Mouse (Mus musculus) left cerebral cortex, adult 2 months (tissue): ENCODE measurements around the gene Src. TPM values are rescaled to one million over a fixed set of nuclear protein-coding genes. Genes with fewer than 3 reads are reported as not detected.

Experiments
- DNase-seq, 2 experiments: peaks; one replicate each; pipeline ENCODE4 v3.0.0; 2021 to 2022; ENCODE audit warnings: low spot score in 2 of 2, mixed read lengths in 1 of 2; ENCODE audit errors: extremely low spot score in 1 of 2
- H3K27ac ChIP-seq: fragments of 200-600 bp; 2 replicates; pipeline ENCODE4 v1.8.1; 2022
- H3K4me3 ChIP-seq: fragments of 200-600 bp; 2 replicates; pipeline ENCODE4 v1.8.1; 2022
- CTCF ChIP-seq: fragments of 200-600 bp; IDR thresholded peaks from 2 replicates; pipeline ENCODE4 v1.8.1; 2022; ENCODE audit warnings: antibody characterized with exemption, mild to moderate bottlenecking, moderate library complexity
- intact Hi-C: fragments of 180-260 bp; cut with DNase I; formaldehyde crosslinking; loops from one replicate; pipeline ENCODE4 v1.15.1; 2025
- total RNA-seq, 2 experiments: library from RNA; stranded (reverse); gene quantifications; 2 replicates each; pipeline ENCODE4 v1.2.3; 2021

Src gene
- total RNA-seq, 2 experiments from 2014 or later = 133 to 134 TPM

- TF ChIP-seq CTCF = no peak
- Histone ChIP-seq H3K4me3 (no peak overlapping the region), H3K27ac (peak overlapping the region; percentile 84)
- DNase-seq = no peak
- intact Hi-C loops = loop anchor here (2.0 kb wide), 1 partner anchor 27 kb away; no protein-coding TSS in a partner anchor
Measured at GRCm38 (mm10) chr2:157429735-157430134, 11.5 kb downstream of the Src start.

DNA sequence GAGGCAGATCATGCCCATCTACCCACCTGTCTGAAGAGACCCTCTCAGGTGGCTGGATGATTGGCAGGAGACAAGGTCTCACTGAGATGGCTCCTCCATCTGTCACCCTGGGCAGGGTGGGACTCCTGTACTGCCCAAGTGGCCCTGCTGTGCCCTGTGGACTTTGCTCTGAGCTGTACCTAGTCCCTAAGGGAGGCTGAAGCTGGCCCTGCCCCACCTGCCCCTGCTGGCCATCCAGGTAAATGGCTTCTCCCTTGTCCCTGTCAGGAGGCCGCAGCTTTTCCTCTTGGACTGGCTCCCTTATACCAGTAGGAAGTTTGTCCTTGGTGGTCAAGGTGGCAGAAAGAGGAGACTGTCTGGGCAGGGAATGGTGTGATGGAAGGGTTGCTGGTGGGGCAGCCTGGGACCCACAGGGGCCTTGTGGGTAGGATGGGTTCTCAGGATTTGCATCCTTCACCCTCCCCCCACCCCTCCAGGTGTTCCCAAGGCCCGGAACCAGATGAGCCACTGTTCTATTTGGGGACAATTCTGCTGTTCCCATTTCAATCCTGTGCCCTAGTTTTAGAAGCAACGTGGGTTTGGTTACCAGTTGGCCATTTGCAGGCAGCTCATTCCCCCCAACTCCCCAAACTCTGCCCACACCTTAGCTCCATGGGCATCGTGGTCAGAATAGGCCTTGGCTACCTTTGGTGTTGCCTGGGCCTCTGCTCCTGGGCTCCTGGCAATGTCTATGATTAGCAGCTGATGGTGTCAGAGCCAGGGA is 12.6 kb downstream of the Src start:
- TF ChIP-seq CTCF = no peak
- H3K27ac ChIP-seq = peak overlapping the region; percentile 84
- intact Hi-C loops = loop anchor here (2.0 kb wide), 1 partner anchor 26 kb away; no protein-coding TSS in a partner anchor

DNA sequence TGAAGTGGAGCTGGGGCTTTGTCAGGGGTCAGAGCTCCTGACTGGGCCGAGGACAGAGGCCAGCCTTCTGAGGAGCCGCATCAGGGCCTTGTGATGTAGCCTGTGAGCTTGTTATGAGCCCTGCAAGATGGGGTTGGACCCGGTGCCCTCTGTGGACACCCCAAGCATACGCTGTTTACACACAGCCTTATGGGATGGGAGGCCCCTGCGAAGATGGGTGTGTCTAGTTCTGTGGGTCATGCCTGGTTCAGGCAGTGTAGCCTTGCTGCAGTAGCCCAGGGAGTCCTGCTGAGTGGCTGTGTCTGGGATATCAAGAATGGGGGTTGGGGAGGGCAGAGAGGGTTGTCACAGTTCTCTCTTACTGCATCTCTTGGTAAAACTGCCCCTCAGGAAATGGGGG is 13.7 kb downstream of the Src start:
- intact Hi-C loops = loop anchor here (2.0 kb wide), 1 partner anchor 25 kb away; no protein-coding TSS in a partner anchor
- DNase-seq = no peak
- H3K4me3 ChIP-seq = no peak overlapping the region
- H3K27ac ChIP-seq = peak overlapping the region; percentile 84
- no peak for TF ChIP-seq CTCF

More for the DNA sequence above, 12.6 kb downstream of the Src start:
- no peak overlapping the region for H3K4me3 ChIP-seq
- no peak for DNase-seq

GRCm38 (mm10) chr2:157432476-157432875 is 14.2 kb downstream of the Src start:
- peak in 1 of 2 experiments; percentile 51 for DNase-seq
- no peak for TF ChIP-seq CTCF
- H3K4me3 ChIP-seq = no peak overlapping the region
- peak overlapping the region; percentile 84 for H3K27ac ChIP-seq
- intact Hi-C loops = no loop called here

- Histone ChIP-seq H3K27ac (peak overlapping the region; percentile 84), H3K4me3 (no peak overlapping the region)
- no peak for TF ChIP-seq CTCF
- no peak for DNase-seq
- intact Hi-C loops = no loop called here
Measured at GRCm38 (mm10) chr2:157434041-157434440, 15.8 kb downstream of the Src start.

- no peak overlapping the region for H3K4me3 ChIP-seq
- DNase-seq = peak; percentile 48 to 56
- peak overlapping the region; percentile 84 for H3K27ac ChIP-seq
- no peak for TF ChIP-seq CTCF
- intact Hi-C loops = no loop called here
Measured at GRCm38 (mm10) chr2:157434497-157434896, 16.3 kb downstream of the Src start.

DNA sequence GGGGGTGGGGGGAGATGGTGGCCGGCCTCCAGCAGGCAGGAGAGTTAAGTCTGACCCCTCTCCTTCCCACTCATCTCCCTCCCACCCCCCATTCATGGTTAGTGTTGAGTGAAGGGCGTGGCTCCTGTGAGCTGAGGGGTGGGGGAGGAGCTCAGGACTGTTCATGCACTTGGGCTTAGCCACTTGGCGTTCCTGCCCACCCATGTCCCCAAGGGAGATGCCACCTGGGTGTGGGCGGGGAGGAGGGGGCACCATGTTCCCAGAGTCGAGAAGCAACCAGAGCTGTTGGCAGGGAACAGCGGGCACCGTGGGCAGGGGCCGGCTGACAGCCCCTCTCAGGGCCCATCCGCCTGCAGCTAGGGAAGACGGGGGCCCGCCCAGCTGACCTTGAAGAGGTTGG is 18.3 kb downstream of the Src start:
- no peak for TF ChIP-seq CTCF
- intact Hi-C loops = no loop called here
- peak in 1 of 2 experiments; percentile 60 for DNase-seq
- Histone ChIP-seq H3K27ac (peak overlapping the region; percentile 77), H3K4me3 (no peak overlapping the region)

- intact Hi-C loops = no loop called here
- TF ChIP-seq CTCF = no peak
- H3K27ac ChIP-seq = peak overlapping the region; percentile 77
- H3K4me3 ChIP-seq = no peak overlapping the region
- no peak for DNase-seq
Measured at GRCm38 (mm10) chr2:157437123-157437522, 18.9 kb downstream of the Src start.

GRCm38 (mm10) chr2:157441363-157441762 is 23.1 kb downstream of the Src start:
- H3K4me3 ChIP-seq = no peak overlapping the region
- H3K27ac ChIP-seq = no peak overlapping the region
- peak; percentile 39 for TF ChIP-seq CTCF
- no peak for DNase-seq
- intact Hi-C loops = no loop called here

GRCm38 (mm10) chr2:157447297-157448158 is 29.3 kb downstream of the Src start:
- TF ChIP-seq CTCF = no peak
- Histone ChIP-seq H3K4me3 (no peak overlapping the region), H3K27ac (no peak overlapping the region)
- DNase-seq = no peak
- intact Hi-C loops = no loop called here

DNA sequence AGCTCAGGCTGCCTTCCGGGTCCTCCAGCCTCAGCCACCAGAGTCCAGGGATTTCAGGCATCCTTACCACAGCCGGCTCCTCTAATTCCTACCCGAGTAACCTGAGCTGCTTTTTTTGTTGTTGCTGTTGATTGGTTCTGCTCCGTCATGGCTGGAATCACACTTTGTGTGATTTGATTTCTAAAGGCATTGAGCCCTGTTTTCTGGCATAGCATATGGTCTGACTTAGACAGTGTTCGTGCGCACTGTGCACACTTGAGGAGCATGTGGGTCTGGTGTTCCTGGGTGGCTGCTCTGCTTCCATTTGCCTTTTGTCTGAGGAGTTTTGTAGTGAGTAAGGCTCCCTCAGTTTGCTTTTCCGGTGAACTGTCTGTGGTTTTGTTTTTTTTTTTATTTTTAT is 30.1 kb downstream of the Src start:
- H3K4me3 ChIP-seq = no peak overlapping the region
- intact Hi-C loops = no loop called here
- H3K27ac ChIP-seq = no peak overlapping the region
- DNase-seq = no peak
- no peak for TF ChIP-seq CTCF

DNA sequence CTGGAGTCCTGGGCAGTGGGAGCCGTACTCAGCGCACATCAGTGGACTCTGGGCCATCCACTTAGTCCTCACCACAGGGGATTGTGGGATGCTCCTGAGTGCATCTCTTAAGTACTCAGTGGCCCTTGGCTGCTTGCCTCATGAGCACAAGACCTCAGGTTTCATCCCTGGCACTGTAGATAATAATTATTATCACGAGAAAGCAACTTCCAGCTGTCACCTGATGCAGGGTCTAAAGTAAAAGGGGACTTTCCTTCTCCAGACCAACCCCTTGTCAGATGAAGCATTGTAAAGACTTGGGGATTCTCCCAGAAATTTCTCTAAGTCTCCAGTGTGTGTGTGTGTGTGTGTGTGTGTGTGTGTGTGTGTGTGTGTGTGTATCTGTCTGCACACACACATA is 32.7 kb downstream of the Src start:
- TF ChIP-seq CTCF = no peak
- no peak for DNase-seq
- intact Hi-C loops = no loop called here
- Histone ChIP-seq H3K27ac (no peak overlapping the region), H3K4me3 (no peak overlapping the region)
